Mouse (Mus musculus) kidney, postnatal 10 days (tissue): ENCODE results near the gene Megf8.
A peak's percentile ranks its signal among the peaks of the same experiment; 100 is the strongest.
"Not testable (repeated sequence)": the region's sequence is repeated elsewhere in the genome, so short reads cannot be mapped to it uniquely, and the experiment has no call there.

ENCODE experiments used
- DNase-seq: peaks from one replicate; pipeline ENCODE4 v3.0.0; 2021; ENCODE audit warnings: mixed read lengths

Megf8 gene

DNA sequence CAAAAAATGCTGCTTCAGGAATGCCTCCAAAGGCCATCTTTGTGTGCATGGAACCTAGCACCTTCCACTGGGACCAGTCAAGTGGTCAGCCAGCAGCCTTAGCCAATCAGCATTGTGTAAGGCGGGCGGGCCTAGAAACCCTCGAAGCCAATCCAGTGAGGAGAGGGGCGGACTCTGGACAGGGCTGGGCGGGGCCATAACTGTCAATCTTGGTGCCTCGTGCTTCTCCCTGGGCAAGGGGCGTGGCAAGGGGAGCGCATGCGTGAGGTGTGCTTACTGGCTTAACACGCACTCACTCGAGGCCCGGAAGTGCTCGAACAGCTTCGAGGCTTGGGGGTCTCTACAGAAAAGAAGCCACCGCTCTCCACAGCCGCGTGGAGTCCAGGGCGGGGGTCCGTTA lies 15.9 kb upstream of the Megf8 start, which contains the start of gene Prr19:
TSS of gene Prr19 (plus strand) at position 349 of the 400 bp plus-strand sequence.
- DNase-seq, result no peak

DNA sequence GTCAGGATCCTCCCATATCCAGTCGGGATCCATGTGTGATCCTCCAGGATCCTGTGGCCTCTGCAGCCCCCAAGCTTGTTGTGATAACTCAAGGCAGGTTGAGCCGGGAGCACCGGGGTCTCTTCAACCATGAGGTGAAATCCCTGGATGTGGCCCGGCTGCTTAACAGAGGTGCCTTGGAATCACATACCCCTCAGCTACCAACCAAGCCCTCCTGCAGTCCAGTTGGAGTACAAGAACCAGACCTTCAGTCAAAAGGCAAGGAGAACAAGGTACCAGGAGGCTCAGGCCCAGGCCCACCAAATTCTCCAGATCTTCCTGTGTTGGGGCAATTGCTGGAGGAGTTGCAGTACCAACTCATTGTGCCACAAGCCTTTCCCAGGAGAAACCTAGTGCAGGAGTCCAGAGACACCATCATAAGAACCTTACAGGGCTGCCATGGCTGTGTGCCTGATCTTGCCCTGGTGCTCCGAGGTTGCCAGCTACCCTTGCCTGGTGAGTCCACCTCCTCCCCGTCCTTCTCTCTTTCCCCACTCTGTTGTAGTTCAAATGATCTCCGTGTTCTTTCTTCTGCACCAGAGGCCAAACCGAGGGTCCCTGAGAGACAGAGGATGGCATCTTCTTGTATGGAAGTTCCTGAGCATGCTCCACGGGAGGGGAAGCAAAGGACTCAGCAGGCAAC lies 13.8 kb upstream of the Megf8 start:
- DNase-seq, result no peak

DNA sequence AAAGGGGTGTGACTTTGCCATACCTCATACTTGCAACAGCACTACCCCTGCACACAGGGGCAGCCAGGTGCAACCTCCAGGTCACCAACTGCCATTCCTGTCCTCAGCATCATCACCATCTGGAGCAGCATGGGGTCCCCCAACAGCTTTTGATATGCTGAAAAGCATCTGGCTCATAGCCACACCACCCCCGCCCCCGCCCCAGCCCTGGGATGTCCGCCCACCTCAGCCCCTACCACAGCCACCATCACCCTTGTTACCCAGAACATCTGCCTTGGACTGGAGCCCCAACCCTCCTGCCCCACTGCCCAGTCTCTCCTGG lies 13.3 kb upstream of the Megf8 start:
- no peak for DNase-seq

DNA sequence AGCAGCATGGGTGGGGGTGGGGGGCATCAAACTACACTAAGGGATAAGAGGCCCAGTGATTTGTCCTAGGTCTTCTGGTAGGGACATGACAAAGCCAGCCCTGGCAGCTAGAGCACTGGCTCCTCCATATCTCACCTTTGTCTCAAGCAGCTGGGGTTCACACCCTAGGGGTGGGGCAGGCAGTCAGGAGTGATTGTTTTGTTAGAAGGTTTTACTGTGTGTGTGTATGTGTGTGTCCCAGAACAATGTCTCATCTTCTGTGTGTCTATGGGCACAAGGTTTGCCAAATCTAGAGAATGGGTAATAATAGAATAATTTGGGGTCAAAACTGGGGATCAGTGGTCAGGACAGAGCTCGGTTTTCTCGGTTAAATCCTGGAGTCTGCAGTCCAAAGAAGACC lies 11.5 kb upstream of the Megf8 start:
- no peak for DNase-seq

DNA sequence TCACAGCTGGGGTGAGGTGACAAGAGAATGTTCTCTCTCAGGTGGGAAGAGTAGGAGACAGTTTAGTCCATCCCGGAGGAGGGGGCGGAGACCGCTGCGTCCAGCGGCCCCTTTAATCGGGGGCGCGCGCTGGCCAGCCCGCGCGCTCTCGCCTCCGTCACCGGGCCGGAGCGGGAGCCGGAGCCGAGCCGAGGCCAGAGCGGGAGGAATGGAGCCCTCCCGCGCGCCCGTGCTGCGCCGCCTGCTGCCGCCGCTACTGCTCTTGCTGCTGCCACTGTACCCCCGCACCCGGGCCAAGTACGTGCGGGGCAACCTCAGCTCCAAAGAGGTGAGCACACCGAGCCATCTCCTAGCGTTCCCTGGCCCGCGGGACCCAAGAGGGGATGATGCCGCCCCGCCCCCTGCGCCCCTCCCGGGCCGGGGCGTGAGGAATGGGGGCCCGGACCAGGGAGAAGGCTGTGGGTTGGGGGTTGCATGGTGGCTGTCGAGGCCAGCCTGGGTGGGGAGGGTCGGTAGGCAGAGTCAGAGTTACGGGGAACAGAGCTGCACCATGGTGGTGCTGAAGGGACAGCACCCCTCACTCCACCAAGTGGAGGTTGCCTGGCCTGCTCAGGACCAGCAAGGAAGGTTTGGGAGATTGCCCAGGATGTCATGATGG lies 10.9 kb upstream of the Megf8 start, which contains the start of gene Tmem145:
TSS of gene Tmem145 (plus strand) at position 151 of the 658 bp plus-strand sequence.
- peak; percentile 80 for DNase-seq

DNA sequence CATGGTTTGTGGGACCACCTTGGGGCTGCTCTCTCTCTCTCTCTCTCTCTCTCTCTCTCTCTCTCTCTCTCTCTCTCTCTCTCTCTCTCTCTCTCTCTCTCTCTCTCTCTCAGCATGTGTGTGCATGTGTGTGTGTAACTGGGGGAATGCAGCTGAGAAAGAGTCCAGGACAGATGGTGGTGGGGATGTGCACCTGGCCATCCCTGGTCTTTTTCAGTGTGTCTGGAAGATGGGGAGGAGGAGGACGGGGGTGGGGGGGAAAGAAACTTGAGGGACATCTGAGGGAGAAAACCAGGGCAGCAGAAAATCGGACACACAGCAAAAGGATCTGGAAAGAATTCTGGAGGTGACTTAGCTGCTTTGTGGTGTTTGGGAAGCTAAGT lies 10.4 kb upstream of the Megf8 start:
- DNase-seq, result no peak

DNA sequence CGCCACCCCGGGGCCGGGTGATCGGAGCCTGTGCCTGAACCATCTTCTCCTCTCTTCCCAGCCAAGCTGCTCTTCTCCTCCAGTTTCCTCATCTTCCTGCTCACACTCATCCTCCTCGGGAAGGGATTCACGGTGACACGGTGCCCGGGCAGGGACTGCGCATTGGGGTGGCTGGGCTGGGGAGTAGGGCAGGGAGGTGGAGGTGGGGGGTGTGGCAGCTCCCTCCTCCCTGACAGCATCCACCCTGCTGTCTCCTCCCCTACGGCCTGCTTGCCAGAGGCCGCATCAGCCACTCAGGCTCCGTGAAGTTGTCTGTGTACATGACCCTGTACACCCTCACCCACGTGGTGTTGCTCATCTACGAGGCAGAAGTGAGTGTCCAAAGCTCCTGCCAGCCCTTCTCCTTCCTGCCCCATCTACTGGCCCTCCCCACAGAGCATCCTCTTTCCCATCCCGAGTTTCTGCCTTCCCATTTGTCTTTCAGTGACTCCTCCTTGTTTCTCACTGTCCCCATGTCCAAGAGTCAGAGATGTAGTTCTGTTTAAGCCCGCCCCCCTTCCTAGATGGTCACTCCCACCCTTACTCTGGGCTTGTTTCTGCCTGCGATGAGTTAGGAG lies 8.2 kb upstream of the Megf8 start:
- no peak for DNase-seq

DNA sequence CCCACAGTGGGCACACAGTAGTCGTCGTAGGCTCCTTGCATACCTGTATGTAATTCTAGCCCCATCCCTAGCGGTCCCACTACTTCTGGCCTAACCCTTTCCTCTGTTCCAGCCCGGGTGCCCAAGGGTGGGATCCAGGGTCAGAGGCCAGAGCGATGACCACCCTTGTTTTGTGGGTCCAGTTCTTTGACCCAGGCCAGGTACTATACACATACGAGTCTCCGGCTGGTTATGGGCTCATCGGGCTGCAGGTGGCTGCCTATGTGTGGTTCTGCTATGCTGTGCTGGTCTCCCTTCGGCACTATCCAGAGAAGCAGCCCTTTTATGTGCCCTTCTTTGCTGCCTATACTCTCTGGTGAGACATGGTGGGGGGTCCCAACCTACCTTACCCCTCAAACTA lies 7.5 kb upstream of the Megf8 start:
- DNase-seq, result no peak

DNA sequence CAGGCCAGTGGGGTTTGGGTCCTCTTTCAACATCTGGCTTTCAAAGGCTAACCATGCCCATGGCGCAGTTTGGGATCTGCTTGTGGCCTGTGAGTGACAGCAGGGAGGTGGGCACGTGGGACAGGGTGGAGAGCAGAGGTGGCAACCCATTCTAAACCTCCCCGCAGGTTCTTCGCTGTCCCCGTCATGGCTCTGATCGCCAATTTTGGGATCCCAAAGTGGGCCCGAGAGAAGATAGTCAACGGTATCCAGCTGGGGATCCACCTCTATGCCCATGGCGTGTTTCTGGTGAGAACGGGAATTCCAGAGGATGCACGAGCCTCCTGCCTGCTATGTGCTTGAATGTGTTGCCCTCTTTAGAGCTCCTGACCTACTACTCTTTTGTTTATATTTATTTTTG lies 5.8 kb upstream of the Megf8 start:
- no peak for DNase-seq

DNA sequence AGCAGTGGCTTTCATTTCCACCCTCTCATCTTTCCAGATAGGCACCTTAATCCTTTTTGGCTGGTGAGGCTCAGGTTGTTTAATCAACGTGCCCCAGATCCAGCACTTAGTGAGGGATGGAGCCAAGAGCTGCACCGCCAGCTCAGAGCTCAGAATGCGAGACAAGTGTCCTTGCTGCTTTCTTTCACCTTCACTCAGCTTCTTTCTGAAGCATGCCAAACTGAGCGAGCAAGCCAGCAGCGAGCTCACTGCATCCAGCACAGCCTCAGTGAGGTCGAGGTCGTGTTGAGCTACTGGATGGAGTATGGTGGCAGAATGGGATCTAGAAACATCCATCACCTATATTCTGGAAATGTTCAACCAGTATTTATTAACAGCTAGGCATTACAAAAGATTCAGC lies 3.6 kb upstream of the Megf8 start:
- no peak for DNase-seq

DNA sequence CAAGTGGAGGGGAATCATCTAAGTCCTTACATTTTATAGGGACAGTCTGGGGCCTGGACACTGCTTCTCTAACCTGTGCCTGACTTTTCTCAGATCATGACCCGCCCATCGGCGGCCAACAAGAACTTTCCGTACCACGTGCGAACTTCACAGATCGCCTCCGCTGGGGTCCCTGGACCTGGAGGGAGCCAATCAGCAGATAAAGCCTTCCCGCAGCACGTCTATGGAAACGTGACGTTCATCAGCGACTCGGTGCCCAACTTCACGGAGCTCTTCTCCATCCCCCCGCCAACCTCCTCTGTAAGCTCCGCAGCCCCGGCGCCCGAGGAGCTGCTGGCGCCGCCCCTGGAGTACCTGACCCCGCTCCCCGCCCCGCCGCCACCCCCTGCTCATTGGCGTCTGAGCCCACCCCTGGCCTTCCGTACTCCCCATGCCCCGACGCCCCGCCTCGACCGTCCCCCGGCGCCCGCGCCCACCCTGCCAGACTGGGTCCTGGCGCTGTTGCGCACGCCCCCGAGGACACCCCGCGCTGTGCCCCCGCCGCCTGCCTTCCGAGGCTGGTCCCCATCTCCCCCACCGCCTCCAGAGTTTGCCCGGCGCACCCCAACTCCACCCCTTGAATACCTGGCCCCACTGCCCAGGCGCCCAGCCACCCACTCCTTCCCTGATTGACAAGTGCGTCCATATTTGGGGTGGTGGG lies 2.2 kb upstream of the Megf8 start:
- no peak for DNase-seq

DNA sequence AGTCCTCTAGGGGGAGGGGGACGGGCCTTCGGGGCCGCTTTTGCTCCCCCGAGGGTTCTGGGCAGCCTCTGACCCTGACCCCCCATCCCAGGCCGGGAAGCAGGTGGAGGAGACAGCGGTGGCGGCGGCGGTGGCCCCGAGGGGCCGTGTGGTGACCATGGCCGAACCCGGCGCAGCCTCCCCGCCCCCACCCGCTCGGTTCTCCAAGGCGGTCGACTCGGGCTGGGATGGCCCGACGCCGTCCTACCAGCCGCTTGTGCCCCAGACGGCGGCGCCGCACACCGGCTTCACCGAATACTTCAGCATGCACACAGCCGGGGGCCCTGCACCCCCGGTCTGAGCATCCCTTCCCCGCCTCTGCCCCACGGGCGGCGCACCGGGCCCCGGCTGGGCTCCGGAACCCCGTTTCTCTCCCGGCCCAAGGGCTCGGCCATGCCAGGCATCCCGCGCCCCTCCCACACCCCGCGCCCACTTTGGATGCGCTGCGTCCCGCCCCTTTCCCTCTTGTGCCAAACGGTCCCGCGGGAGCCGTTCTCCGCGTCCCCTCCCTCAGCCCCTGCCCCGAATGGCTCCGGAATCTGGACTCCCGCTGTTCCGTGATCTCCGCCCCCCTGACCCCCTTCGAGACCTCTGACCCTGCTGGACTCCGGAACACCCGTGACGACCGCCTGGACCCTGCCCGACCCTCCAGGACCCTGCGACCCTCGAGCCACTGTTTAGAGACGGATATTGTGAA lies 1.5 kb upstream of the Megf8 start:
- peak; percentile 57 for DNase-seq

DNA sequence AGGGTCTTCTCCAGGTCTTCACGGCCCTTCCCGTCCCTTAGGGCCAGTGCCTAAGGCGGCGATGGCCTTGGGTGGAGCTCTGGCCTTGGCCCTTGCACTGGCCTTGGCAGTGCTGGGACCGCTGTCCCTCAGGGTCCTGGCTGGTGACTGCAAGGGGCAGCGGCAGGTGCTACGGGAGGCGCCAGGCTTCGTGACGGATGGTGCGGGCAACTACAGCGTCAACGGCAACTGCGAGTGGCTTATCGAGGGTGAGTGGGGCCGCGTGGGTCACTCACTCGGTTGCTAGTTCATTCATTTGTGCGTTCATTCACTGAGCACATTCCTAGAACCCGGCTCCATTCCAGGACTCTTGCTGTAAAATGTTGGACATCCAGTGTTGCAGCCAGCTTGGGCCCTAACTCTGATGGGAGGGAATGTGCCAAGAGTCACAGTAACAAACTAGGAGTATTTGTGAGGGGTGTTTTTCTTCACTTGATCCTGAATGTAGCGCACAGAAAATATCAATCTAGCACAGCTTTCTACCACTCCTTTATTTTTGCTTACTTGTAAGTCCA lies 559 bp downstream of the Megf8 start:
- DNase-seq, result peak; percentile 42

DNA sequence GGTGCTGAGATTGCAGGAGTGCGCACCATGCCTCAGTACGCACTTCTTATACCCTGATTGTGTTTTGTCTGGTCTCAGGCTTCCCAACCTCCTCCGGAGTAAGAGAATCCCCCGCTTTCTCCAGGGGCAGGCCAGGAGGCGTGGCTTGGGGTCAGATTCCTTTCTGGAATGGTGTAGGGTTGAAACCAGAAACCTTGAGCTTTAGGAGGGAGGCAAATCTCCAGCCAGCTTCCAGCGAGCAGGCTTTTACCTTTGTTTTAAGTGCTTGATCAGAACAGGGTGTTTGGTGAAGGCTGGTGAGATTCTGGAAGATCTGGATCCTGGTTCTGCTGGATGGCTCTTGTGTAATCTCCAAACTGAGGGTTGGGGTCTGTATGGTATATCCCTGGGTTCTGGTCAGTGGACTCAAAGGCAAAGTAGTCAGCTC lies 5.1 kb downstream of the Megf8 start:
- peak; percentile 69 for DNase-seq

DNA sequence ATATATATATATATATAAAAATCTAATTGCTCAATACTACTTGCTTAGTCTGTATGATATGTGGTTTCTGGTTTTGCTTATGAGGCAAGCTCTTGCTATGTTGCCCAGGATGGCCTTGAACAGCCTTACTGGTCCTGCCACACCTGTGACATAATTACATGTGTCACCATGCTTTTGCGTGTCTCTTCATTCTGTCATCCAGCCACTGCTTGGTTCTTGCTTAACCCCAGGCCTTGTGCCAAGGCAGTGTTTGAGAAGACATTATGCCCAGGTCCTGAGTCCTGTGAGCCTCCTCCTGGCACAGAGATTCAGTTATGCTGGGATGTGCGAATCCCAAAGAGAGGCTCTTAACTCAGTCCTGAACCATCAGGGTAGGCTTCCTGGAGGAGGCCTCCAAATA lies 6.3 kb downstream of the Megf8 start:
- DNase-seq, result no peak

DNA sequence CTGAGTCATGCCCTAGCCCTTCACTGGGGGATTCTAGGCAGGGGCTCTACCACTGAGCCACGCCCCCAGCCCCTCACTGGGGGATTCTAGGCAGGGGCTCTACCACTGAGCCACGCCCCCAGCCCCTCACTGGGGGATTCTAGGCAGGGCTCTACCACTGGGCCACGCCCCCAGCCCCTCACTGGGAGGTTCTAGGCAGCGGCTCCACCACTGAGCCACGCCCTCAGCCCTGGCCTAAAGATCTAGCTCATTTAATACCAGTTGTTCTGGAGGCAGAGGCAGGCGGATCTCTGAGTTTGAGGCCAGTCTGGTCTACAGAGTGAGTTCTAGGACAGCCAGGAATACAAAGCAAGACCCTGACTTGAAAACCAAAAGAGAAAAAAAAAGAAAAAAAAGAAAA lies 8.5 kb downstream of the Megf8 start:
- DNase-seq, result not testable (repeated sequence)

DNA sequence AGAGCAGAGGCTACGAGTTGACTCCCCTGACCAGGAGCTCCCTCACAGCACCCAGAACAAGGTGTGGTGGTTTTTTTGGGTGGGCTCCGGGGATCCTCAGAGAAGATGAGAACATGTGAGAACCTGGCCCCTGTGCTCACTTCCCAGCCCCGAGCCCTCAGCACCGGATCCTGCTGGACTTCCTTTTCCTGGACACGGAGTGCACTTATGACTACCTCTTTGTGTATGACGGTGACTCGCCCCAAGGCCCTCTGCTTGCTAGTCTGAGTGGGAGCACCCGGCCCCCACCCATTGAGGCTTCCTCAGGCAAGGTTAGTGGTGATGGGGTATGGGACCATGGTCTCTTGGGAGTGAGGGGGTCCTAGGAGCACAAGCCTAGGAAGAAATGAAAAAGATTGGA lies 9.3 kb downstream of the Megf8 start:
- no peak for DNase-seq

DNA sequence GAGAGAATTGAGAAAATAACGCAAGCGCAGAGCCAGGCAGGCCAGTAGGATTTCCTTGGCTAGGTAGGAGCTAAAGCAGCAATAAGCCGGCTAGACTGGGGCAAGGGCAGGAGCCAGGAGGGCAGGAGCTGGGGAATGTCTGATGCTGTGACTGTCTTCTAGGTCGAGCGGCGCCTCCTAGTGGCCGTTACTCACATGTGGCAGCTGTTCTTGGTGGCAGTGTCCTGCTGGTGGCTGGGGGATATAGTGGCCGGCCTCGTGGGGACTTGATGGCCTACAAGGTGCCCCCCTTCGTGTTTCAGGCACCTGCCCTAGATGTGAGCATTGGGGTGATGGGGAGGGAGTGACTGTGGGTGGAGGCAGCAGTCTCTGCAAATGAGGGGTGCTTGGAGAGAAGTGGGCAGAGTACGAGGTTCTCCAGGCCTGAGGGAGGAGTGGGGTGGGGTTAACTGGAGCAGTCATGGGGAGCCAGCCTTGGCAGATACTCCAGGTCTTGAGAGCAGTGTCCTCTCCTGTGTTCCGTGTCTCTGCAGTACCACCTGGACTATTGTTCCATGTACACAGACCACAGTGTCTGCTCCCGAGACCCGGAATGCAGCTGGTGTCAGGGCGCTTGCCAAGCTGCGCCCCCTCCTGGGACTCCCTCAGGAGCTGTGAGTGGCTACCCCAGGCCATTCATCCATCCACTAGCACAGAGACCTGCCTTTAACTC lies 16.8 kb downstream of the Megf8 start:
- peak; percentile 87 for DNase-seq

DNA sequence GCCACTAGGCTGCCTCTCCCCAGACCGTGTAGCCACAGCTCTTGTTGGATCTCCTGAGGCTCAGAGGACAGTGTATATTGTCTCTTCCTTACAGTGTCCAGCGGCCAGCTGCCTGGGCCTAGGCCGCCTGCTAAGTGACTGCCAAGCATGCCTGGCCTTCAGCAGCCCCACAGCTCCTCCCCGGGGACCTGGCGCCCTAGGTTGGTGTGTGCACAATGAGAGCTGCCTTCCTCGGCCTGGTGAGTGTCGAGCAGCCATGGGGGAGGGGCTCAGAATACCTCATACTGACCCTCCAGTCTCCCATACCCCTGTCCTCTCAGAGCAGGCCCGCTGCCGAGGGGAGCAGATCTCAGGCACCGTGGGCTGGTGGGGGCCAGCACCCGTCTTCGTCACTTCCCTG lies 17.5 kb downstream of the Megf8 start:
- DNase-seq, result no peak

DNA sequence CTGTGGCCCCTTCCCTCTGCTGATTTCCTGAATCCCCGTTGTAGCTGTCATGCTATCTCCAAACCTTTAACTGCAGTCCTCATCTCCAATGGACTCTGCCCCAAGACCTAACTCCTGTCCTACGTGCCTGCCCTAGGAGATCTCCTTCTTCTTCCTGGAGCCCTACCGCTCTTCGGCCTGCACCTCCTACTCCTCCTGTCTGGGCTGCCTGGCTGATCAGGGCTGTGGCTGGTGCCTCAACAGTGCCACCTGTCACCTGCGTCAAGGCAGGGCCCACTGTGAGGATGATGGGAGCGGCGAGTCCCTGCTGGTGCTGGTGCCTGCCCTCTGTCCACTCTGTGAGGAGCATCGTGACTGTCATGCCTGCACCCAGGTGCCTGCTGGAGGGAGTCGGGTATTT lies 22.4 kb downstream of the Megf8 start:
- no peak for DNase-seq

DNA sequence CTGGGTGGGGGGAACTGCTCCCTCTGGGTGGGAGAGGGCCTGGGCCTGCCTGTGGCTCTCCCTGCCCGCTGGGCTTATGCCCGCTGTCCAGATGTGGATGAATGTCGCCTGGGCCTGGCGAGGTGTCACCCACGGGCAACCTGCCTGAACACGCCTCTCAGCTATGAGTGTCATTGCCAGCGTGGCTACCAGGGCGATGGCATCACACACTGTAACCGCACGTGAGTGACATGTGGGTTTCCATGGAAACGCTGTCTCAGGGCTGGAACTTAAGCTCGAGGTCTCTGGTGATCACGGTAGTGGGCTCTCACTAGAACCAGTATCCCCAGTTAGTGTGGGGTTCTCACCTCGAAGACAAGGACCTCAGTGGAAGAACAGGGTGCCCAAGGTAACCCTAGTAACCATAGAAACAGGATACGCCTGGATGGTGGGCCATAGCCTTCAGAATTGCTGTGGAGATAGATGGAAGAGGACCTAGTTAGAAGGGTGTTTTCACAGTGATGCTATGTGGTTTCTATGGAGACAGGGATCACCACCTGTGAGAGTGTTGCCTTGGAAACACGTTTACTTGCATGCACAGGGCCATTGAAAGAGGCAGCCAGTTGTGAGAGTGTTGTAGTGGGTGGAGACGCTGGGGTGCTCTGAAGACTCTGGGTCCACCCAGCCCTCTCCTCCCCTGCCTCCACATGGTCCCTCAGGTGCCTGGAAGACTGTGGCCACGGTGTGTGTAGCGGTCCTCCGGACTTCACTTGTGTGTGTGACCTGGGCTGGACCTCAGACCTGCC lies 24.2 kb downstream of the Megf8 start:
- DNase-seq, result no peak
